Mouse (Mus musculus) cortical plate, adult 2 months (tissue): ENCODE measurements around the gene Prkrip1.

Experiments
- CTCF ChIP-seq: fragments of 200-500 bp; IDR thresholded peaks from 2 replicates; pipeline ENCODE4 v1.5.1; 2011; ENCODE audit warnings: mild to moderate bottlenecking, control low read depth, low read length; ENCODE audit not compliant: insufficient read depth; ENCODE audit errors: extremely low read depth
- POLR2A ChIP-seq: fragments of 200-500 bp; IDR thresholded peaks from 2 replicates; pipeline ENCODE4 v1.6.1; 2011; ENCODE audit warnings: mild to moderate bottlenecking, low read length, control low read depth; ENCODE audit not compliant: insufficient read depth; ENCODE audit errors: extremely low read depth

DNA sequence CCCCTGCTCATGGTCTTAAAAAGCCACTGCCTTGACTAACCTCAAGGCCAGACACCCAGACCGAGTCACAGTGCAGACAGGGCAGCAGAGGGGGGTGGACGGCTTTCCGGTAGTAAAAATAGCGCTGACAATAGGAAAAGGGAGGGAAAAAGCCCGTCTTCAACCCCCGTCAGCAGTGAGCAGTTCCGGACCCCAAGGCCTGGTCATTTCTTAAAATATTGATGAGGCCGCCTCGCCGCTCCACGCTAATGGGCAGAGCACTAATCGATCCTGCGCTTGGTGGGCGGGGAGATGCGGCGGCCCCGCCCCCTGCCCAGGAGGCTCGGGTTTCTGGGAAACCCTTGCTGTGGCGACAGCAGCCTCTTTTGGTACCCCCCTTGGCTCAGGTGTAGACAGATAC is 38.8 kb upstream of the Prkrip1 start:
- no peak for TF ChIP-seq POLR2A
- TF ChIP-seq CTCF = no peak
